Mouse (Mus musculus) liver, postnatal 0 days (tissue): ENCODE data around the gene Nav2.

ENCODE experiments used
- CTCF ChIP-seq: sonication (generic); IDR thresholded peaks from 2 replicates; pipeline ENCODE4 v1.5.1; 2016; ENCODE audit warnings: antibody characterized with exemption, low read depth
- EP300 ChIP-seq: IDR thresholded peaks from 2 replicates; pipeline ENCODE4 v1.6.1; 2016; ENCODE audit warnings: antibody characterized with exemption, low read depth, mild to moderate bottlenecking

DNA sequence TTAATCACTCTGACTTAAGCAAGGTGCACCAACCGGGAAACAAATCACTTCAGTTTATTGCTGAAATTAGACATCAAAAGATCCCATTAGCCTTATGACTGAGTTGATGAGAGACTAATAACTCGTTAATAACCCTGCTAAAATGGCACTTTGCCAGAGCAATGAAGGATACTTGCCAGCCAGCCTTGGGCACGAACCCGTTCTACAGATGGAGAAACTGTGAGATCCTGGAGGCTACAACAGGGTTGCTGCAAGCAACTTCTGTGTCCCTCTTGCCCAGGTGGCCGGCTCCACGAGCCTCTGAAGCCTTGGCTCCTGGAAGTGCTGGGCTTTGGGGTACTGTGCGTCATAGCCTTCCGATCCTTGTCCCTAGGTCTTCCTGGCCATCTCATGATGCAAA lies 681.1 kb downstream of the Nav2 start:
- TF ChIP-seq CTCF (no peak), EP300 (no peak)
